Mouse (Mus musculus): ENCODE results near the gene Zfp958.

DNA sequence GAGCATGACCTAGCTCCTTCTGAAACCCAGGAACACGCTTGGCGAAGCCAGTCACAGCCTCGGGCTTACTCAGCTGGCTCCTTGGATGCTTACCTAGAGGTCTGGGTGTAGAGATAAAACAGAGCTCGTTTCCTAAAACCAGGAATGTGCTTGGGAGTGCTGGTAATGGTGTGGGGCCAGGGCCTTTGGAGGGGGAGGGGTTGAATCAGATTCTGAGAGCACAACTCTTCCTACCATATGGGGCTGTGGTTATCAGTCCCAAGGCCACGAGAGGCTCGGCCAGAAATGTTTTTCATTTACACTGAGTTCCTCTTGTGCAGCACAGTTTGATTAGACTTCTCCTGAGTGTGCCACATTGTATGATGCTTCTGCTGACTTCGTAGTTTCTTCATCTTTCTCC, 63.6 kb downstream of the Zfp958 start:
- TF ChIP-seq CTCF (IDR thresholded peaks at IDR 0.05; ENCODE audit: borderline replicate concordance, insufficient read depth, low read length) (no peak), POLR2A (IDR thresholded peaks at IDR 0.05; ENCODE audit: low read depth, low read length) (no peak)

All from embryonic fibroblast, embryonic 13.5 days (primary cell).